Mouse (Mus musculus) kidney, adult 9 months (tissue): ENCODE measurements around the gene Spem1.

ENCODE experiments used
- DNase-seq: peaks from one replicate; pipeline ENCODE4 v3.0.0; 2022

The Spem1 gene

DNA sequence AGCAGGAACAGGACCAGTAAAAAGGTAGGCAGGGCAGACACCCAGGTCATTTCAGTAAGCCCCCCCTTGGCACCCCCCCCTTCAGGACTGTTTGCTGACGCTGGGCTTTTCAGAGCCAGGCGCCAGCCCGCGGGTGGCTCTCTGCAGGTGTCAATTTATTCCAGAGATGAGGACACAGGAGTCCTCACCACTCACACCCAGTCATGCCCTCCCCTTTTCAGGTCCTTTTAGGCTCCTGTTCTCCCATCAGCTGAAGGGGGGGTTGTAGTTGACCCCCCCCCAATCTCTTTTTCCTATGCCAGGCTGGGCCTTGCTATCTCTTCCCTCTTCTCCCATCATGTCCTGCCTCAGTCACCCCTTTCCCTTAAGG is 14.0 kb upstream of the Spem1 start:
- DNase-seq = no peak

DNA sequence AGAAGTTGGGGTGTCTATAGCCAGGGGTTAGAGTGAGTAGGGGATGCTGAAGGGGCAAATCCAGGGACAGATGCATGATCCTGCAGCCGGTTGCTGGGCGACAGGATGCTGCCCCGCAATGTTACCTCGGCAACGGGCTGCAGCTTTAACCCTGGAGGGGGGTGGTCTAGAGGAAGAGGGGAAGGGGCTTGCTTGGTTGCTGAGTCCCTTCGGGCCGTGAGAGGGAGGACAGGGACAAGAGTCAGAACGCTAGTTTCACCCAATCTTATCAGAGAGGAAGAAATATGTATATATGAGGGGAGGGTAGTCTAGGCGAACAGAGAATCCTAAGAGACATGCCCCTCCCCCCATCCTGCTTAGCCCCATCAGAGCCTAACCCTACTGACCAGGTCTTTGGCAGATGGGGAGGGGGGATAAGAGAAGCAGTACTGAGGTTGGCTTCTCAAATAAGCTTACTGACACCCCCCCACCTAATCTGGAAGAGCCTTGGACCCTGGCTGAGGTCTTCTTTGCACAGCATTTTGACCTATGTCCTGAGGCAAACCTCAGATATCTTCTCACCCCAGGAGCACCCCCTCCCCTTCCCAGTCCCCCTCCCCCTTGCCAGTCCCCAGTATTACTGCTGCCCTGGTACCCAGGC is 13.5 kb upstream of the Spem1 start:
- DNase-seq = no peak

GRCm38 (mm10) chr11:69834001-69834549 is 12.1 kb upstream of the Spem1 start:
- DNase-seq = peak; percentile 32

DNA sequence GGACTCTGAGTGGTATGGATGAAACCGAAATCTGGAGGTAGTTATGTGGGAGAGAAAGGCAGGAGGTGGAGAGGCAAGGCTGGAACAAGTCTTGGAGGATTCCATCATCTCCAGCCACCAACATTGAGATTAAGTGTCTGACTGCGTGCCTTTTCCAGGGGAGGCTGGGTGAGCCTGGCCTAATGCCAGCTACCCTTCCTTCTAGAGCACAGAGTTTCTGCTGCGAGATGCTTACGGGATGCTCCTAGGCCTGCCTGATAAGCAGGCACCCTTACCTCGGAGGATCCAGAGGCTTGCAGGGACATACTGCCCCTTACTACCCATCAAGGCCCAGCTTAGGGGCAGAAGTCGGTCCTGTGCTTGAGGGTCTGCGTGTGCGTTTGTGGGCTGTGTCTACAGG is 11.6 kb upstream of the Spem1 start:
- DNase-seq = no peak

DNA sequence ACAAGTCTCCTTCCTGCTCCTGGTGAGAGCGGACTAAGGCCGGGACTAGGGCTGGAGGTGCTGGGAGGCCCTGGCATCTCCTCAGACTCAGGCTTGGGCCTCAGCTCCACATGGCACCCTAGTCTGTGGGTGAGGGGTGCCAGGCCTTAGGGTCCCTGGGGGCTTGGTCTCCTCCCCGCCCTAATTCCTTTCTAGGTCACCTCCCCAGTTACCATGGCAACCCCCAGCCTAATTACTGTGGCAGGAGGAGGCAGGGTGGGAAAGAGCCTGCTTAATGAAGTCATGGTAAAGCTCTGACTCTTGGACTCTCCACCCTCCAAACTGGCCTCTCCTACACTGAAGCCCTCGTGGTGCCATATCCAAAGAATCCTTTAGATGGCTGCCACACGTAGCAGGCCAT is 6.9 kb upstream of the Spem1 start:
- no peak for DNase-seq

DNA sequence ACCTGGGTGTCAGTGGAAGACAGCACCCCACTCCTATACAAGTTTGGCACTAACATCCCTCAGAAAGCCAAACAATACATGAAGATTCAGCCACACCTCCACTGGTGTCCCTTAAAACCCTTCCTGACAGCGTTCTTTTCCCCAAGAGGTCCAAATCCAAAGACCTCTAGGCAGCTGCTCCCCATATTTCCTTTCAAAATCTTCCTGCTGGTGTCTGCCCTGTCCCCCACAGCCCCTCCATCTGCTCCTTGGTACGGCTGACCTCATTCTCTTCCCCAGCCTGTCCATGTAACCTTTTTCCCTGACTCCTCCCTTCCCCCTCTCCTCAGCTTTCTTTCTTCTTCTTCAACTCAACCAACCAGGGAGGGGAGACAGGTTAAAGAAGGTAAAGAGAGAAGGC is 1.5 kb upstream of the Spem1 start:
- DNase-seq = no peak

DNA sequence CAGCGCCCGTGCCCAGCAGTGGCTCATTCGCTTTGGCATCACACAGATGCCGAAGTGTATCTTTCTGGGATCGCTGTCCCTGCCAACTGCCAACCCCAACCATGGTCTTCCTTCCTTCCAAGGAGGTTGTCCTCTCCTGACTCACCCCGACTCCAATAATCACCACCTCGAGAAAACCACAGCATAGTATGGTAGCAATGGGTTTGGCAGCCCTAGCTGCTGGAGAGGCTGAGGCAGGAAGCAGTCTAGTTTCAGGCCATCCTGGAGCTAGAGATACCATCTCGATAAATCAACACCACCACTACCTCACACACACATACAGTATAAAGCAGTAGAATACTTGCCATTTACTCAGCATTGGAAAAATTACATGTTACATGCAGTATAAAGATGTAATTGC is 3.1 kb downstream of the Spem1 start:
- DNase-seq = no peak

GRCm38 (mm10) chr11:69818365-69818764 is 3.6 kb downstream of the Spem1 start, which contains the start of gene Spem2:
TSS of gene Spem2 (minus strand) at chr11:69818465.
- DNase-seq = no peak

GRCm38 (mm10) chr11:69816520-69816919 is 5.5 kb downstream of the Spem1 start:
- no peak for DNase-seq

DNA sequence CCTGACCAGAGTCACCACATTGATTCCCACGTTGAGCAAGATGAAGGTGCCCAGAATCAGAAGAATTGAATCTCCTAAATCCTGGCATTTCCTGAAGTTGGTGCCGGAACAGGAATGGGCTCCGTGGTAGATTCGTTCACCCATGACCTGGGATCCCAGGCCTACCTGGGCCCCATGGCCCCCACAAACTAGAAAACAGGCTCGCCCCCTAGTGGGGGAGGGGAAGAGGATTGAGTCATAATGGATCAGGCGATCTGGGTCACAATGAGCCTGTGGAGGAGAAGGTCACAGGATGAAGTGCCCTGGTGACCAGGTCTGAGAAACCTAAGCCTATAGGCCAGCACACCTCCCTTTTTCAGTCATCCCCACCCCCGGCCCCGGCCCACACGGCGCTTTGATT is 6.8 kb downstream of the Spem1 start, which contains the start of gene Gm39566:
Gene Gm39566 (minus strand): TSS at position 144 of the 400 bp plus-strand sequence.
- no peak for DNase-seq

DNA sequence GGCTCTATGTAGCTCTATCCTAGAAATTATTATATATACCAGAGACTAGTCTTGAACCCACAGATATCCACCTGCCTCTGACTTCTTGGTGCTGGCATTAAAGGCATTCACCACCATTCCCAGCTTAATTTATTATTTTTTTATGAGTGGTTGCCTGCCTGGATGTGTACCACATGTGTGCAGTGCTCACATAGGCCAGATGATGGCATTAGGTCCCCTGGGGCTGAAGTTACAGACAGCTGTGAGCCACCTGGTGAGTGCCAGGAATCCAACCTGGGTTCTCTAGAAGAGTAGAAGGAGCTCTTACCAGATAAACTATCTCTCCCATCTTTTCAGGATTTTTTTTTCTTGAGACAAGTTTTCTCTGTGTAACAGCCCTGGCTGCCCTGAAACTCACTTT is 11.7 kb downstream of the Spem1 start:
- no peak for DNase-seq

GRCm38 (mm10) chr11:69807641-69808040 is 14.3 kb downstream of the Spem1 start:
- DNase-seq = no peak

DNA sequence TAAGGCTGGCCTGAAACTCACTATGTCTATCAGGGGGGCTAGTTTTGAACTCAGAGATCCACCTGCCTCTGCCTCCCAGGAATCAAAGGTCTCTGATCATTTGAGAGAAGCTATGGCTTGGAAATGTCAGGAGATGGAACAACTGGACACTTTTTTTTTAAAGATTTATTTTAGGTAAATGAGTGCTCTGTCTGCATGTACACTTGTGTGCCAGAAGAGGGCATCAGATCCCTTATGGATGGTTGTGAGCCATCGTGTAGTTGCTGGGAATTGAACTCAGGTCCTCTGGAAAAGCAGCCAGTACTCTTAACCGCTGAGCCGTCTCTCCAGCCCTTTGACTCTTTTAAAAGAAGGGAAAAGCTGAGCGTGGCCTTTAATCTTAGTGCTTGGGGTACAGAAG is 15.6 kb downstream of the Spem1 start:
- DNase-seq = no peak

- peak; percentile 93 for DNase-seq
These were observed 16.7 kb downstream of the Spem1 start, which contains the start of gene Tmem102 for GRCm38 (mm10) chr11:69804972-69805909. TSS of gene Tmem102 (minus strand) at chr11:69805624.

DNA sequence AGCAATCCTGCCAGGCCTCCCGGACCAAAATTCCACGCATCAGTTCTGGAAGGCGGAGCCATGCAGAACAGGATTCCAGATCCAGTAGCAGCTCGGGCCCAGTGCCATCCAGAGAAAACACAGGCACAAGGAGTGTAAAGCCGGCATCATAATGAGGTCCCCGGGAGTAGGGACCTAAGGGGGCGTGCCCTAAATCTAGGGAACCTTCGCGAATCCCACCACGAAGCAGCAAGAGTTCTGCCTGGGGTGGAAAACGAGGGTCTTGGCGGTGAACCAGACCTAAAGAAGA is 17.4 kb downstream of the Spem1 start:
- peak; percentile 56 for DNase-seq

GRCm38 (mm10) chr11:69803786-69804651 is 18.0 kb downstream of the Spem1 start:
- peak; percentile 85 for DNase-seq

DNA sequence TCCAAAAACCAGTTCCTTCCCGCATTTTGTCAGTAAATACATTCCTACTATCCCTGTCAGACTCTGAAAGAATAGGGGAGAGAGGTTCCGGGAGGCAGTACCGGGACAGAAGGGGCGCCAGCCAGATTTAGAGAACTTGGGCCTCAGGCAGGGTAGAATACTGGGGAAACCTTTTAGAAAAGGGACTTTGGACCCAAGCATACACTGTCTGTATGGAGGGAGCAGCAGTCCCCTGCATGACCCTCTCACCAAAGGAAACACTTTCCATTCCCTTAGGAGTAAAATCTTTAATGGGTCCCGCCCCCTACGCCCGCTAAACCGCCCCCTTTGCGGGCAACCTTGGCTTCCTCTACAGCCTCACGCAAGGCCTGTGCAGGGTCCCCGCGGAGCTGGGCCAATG is 18.7 kb downstream of the Spem1 start:
- DNase-seq = no peak

DNA sequence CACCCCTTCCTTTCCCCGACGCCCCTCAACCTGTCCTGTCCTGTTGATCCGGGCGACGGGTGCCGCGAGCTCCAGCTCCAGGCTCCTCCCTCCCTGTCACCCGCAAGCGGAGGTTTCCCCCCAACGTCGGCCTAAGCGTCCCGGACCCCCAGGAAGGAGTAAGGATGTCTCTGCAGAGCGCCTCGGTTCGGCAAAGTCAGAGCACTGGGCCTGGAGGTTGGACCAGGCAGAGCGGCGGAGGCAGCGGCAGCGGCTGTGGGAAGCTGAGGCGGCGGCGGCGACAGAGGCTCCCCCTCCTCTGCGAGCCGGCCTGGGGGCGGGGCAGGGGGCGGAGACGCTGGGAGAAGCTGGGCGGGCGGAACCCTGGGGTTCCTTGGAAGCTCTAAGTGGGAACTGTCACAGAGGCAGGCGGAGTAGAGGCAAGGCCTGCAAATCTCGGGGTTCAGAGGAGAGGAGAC is 19.3 kb downstream of the Spem1 start:
- DNase-seq = peak; percentile 72

DNA sequence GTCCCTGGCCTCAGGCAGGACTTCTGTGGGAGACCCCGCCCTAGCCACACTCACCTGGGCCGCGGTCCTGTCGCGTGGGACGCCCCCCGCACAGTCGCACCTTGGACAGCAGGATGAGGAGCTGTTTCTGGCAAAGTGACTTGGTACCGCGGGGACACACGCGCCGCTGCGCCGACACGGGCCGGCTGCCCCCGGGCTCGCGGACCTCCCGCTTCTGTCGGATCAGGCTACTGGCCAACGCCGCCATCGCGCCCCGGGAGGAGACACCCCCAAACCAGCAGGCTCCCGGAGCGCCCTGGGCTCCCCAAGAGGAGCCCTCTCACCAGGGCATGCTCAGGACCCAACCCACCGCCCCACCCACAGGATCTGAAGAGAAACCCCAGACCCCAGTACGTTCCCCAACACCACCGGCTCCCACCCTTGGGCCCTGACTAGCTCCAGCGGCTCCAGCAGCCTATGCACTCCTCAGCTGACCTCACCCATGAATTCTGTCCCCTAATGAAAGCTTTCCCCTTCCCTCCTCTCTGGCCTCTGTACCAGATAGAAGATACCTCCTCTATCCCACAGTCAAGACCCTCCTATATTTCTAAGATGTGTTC is 20.5 kb downstream of the Spem1 start, which contains the start of gene Fgf11:
Gene Fgf11 (minus strand): TSS at position 479 of the 599 bp plus-strand sequence.
- no peak for DNase-seq

GRCm38 (mm10) chr11:69800392-69801197 is 21.4 kb downstream of the Spem1 start:
- DNase-seq = peak; percentile 41

GRCm38 (mm10) chr11:69800138-69800391 is 21.9 kb downstream of the Spem1 start:
- DNase-seq = no peak
